Mouse (Mus musculus) limb, embryonic 14.5 days (tissue): ENCODE data around the gene Cd24a. TPM values are rescaled to one million over a fixed set of nuclear protein-coding genes. Genes with fewer than 3 reads are reported as not detected.

Source experiments
- ATAC-seq: fragments of 200-750 bp; cut with Nextera tagmentation; 2 replicates; pipeline ENCODE4 v1.8.0; 2017; ENCODE audit warnings: low read depth, moderate number of reproducible peaks, moderate TSS enrichment; ENCODE audit not compliant: low FRiP score
- DNase-seq: peaks from one replicate; pipeline ENCODE4 v3.0.0-alpha.2; 2015; ENCODE audit warnings: low spot score
- H3K27ac ChIP-seq: fragments of 300-500 bp; sonication (generic); replicated peaks from 2 replicates; pipeline ENCODE4 v1.5.1; 2014; ENCODE audit warnings: low read depth, mild to moderate bottlenecking, low read length, moderate library complexity, mixed read lengths
- H3K27me3 ChIP-seq: fragments of 300-500 bp; sonication (generic); 2 replicates; pipeline ENCODE4 v1.6.1; 2014; ENCODE audit warnings: low read length, mixed read lengths; ENCODE audit not compliant: control insufficient read depth, insufficient read depth
- H3K36me3 ChIP-seq: fragments of 300-500 bp; sonication (generic); 2 replicates; pipeline ENCODE4 v1.6.1; 2014; ENCODE audit warnings: mild to moderate bottlenecking, low read length, moderate library complexity, mixed read lengths; ENCODE audit not compliant: control insufficient read depth, insufficient read depth
- H3K4me1 ChIP-seq: fragments of 300-500 bp; sonication (generic); 2 replicates; pipeline ENCODE4 v1.6.1; 2014; ENCODE audit warnings: antibody characterized with exemption, low read length, mixed read lengths; ENCODE audit not compliant: control insufficient read depth, insufficient read depth
- H3K4me2 ChIP-seq: fragments of 300-500 bp; sonication (generic); replicated peaks from 2 replicates; pipeline ENCODE4 v1.6.1; 2014; ENCODE audit warnings: low read depth, mild to moderate bottlenecking, low read length, moderate library complexity; ENCODE audit not compliant: severe bottlenecking
- H3K4me3 ChIP-seq: fragments of 300-500 bp; sonication (generic); replicated peaks from 2 replicates; pipeline ENCODE4 v1.5.1; 2014; ENCODE audit warnings: low read length
- H3K9ac ChIP-seq: fragments of 300-500 bp; sonication (generic); 2 replicates; pipeline ENCODE4 v1.6.1; 2014; ENCODE audit warnings: mild to moderate bottlenecking, low read depth, low read length, moderate library complexity; ENCODE audit not compliant: severe bottlenecking
- H3K9me3 ChIP-seq: fragments of 300-500 bp; sonication (generic); 2 replicates; pipeline ENCODE4 v1.6.1; 2016; ENCODE audit warnings: low read length; ENCODE audit not compliant: control insufficient read depth
- POLR2A ChIP-seq: fragments of 200-500 bp; IDR thresholded peaks from 2 replicates; pipeline ENCODE4 v1.8.0; 2012; ENCODE audit warnings: inconsistent platforms, mild to moderate bottlenecking, moderate library complexity, borderline replicate concordance; ENCODE audit not compliant: insufficient read depth, insufficient read length; ENCODE audit errors: extremely low read depth
- WGBS: fragments of 180-500 bp; shearing (Covaris S2); extraction: QIAGEN DNeasy Blood & Tissue Kit; methylation state at CpG from one replicate; pipeline ENCODE4 v1.1.7; 2014; 5-methylcytosine and 5-hydroxymethylcytosine counted together
- polyA plus RNA-seq, 2 experiments: library from polyadenylated mRNA; depleted of rRNA in 1 of 2; stranded (reverse) in 1 of 2; unstranded in 1 of 2; fragments of >200 nt; fragmentation: Nextera tagmentation in 1 of 2; extraction: Ambion mirVana in 1 of 2; gene quantifications; 2 replicates each; pipeline versions ENCODE4 v1.2.1 to v1.2.3; 2012 to 2014

Cd24a gene
- polyA plus RNA-seq, 2 experiments, result 268 to 335 TPM

DNA sequence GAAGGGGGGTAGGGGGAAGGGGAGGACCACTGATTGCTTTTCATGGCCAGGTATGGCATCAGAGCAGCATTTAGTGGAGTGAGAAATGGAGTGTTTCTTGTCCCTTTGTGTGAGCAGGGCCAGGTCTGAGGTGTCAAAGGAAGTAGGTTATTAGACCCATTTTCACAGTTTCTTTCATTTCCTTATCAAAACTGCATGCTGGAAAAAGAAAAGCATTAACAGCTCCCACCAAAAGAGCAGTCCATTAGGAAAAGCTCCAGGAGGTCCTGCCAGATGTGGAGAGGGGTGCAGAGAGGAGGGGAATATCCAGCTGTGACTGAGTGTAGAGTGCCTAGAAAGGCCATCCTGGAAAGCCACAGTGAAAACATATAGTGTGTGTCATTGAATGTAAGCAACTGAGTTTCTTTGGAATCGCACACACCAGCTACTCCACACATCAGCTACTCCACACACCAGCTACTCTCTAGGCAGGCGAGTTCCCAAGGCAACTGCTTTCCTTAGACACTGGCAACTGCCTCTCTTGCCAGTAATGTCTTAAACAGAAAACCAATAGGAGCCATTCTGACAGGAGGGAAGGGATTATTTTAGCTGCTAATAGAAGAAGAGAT, 46.8 kb downstream of the Cd24a start:
- peak; percentile 16 for DNase-seq
- Histone ChIP-seq H3K4me2 (no peak overlapping the region), H3K27me3 (no peaks in the 10 kb centered on the region), H3K36me3 (no peaks in the 10 kb centered on the region), H3K27ac (no peak overlapping the region), H3K4me1 (peaks cover 52% of the 10 kb centered on the region), H3K9ac (no peak overlapping the region), H3K9me3 (no peaks in the 10 kb centered on the region), H3K4me3 (no peak overlapping the region)
- WGBS, result 26% methylated on average over 2 of the region's 2 CpGs
- TF ChIP-seq POLR2A, result no peak
- peak; percentile 60; the same call in 1 of the 2 replicates for ATAC-seq

DNA sequence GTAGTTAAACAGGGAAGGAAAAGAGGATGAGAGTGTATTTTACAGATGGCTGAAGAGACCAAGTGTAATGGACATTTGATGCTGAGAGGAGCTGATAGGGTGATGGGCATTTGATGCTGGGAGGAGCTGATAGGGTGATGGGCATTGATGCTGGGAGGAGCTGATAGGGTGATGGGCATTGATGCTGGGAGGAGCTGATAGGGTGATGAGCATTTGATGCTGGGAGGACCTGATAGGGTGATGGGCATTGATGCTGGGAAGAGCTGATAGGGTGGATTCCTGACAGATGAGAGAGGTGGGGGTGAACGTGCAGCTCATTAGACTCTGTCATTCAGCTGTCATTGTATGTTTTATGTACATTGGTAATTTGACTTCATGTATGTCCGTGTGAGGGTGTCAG, 47.5 kb downstream of the Cd24a start:
- ATAC-seq (no peak), DNase-seq (no peak)
- TF ChIP-seq POLR2A, result no peak
- no peaks in the 10 kb centered on the region for H3K27me3 ChIP-seq
- no peak overlapping the region for H3K4me2 ChIP-seq
- H3K4me3 ChIP-seq, result no peak overlapping the region
- H3K9me3 ChIP-seq, result no peaks in the 10 kb centered on the region
- H3K27ac ChIP-seq, result no peak overlapping the region; the same call in 1 of the 2 replicates
- no peaks in the 10 kb centered on the region for H3K36me3 ChIP-seq
- H3K9ac ChIP-seq, result no peak overlapping the region
- peaks cover 50% of the 10 kb centered on the region for H3K4me1 ChIP-seq
- 51% methylated on average over 2 of the region's 2 CpGs for WGBS

DNA sequence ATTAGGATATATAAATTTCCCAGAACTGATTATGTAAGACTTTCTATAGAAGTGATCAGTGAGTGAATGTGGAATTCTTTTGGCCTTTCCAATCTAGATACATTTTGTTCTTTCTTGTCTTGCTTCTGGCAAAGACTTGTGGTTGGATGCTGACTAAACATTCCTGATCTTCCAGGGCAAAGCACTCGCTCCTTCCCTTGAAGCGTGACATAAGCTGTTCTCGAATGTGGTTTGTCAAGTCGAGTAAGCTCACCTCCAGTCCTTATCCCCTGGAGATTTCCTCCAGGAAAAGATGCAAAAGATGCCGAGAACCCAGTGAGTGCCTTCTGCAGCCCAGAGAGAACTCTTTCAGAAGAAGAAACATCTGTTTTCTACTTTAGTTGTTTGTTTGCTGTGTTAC, 51.1 kb downstream of the Cd24a start:
- no peaks in the 10 kb centered on the region for H3K36me3 ChIP-seq
- no peak for DNase-seq
- H3K4me3 ChIP-seq, result no peak overlapping the region
- ATAC-seq, result no peak
- H3K4me2 ChIP-seq, result no peak overlapping the region
- TF ChIP-seq POLR2A, result no peak
- no peaks in the 10 kb centered on the region for H3K9me3 ChIP-seq
- WGBS, result 70% methylated on average over 5 of the region's 5 CpGs
- H3K4me1 ChIP-seq, result peaks cover 24% of the 10 kb centered on the region
- H3K27ac ChIP-seq, result no peak overlapping the region
- no peak overlapping the region for H3K9ac ChIP-seq
- H3K27me3 ChIP-seq, result no peaks in the 10 kb centered on the region

DNA sequence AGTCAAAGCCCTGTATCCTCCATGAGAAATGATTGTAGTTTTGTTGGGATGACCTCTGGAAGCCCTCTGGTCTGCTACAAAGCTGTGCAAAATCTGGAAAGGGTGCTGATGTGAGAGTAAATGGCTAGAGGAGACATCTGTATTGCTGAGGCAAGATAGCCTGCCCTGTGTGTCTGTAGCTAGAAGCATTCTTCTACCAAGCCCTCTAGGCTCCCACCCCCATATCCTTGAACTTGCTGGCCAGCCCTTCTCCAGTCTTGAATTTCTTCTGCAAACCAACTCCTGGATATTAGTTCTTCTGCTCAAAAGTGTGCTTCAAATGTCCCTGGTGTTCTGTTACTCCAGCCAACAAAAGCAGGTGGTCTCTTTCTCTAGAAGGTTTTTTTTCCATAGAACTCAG, 51.8 kb downstream of the Cd24a start:
- Histone ChIP-seq H3K27me3 (no peaks in the 10 kb centered on the region), H3K4me3 (no peak overlapping the region), H3K36me3 (no peaks in the 10 kb centered on the region), H3K4me2 (no peak overlapping the region), H3K27ac (no peak overlapping the region), H3K9me3 (no peaks in the 10 kb centered on the region), H3K9ac (no peak overlapping the region), H3K4me1 (peaks cover 18% of the 10 kb centered on the region)
- ATAC-seq (no peak), DNase-seq (no peak)
- no peak for TF ChIP-seq POLR2A

DNA sequence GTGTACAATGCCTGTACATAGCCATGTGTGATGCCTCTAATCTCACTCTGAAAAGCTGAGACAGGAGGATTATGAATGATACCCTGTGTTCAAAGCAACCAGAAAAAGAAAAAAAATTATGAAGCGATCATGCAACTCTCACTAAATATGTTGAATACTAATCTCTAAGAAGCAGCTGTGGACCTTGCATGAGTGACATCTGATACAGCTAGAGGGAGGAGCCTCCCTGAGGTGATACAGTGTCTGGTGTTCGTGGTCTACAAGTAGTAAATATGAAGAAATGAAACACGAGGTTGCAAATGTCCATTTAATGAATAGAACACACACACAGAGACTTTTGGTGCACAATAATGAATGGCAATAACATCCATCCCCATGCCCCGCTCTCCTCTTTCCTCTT, 52.5 kb downstream of the Cd24a start:
- ATAC-seq, result no peak
- H3K9ac ChIP-seq, result no peak overlapping the region
- no peaks in the 10 kb centered on the region for H3K27me3 ChIP-seq
- peaks cover 10% of the 10 kb centered on the region for H3K4me1 ChIP-seq
- no peaks in the 10 kb centered on the region for H3K9me3 ChIP-seq
- DNase-seq, result no peak
- H3K36me3 ChIP-seq, result no peaks in the 10 kb centered on the region
- H3K4me2 ChIP-seq, result no peak overlapping the region
- WGBS, result 64% methylated on average over 4 of the region's 4 CpGs
- H3K4me3 ChIP-seq, result no peak overlapping the region
- H3K27ac ChIP-seq, result no peak overlapping the region
- TF ChIP-seq POLR2A, result no peak

DNA sequence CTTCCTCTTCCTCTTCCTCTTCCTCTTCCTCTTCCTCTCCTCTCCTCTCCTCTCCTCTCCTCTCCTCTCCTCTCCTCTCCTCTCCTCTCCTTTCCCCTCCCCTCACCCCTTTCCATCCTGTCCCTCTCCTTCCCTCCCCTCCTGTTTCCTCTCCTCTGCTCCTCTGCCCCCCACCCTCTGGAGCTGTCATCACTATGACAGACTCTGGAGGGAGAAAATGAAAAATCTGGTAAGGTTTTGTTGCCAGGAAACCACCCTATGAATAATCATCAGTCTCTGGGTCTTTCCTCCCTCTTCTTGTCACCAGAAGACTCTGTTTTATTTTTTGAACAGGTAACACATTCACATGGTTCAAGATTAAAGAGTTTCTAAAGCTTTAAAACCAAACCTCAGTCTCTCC, 53.0 kb downstream of the Cd24a start:
- Histone ChIP-seq H3K9ac (no peak overlapping the region), H3K9me3 (no peaks in the 10 kb centered on the region), H3K4me2 (no peak overlapping the region), H3K4me1 (peaks cover 6% of the 10 kb centered on the region; the same call in 1 of the 2 replicates), H3K27ac (no peak overlapping the region), H3K27me3 (no peaks in the 10 kb centered on the region), H3K36me3 (no peaks in the 10 kb centered on the region), H3K4me3 (no peak overlapping the region)
- DNase-seq (no peak), ATAC-seq (no peak)
- TF ChIP-seq POLR2A, result no peak
